Mouse (Mus musculus) erythroblast, embryonic 14.5 days (primary cell): Measurements from ENCODE around the gene Ndufs2.

Source experiments
- GATA1 ChIP-seq: IDR thresholded peaks from 2 replicates; pipeline ENCODE4 v1.6.1; 2012; ENCODE audit warnings: low read length, inconsistent platforms, mixed read lengths
- TAL1 ChIP-seq: IDR thresholded peaks from 3 replicates; pipeline ENCODE4 v1.6.1; 2012; ENCODE audit warnings: low read length, inconsistent platforms, mixed read lengths

- TF ChIP-seq TAL1 (no peak), GATA1 (no peak)
Observed at GRCm38 (mm10) chr1:171222238-171223155, 28.7 kb downstream of the Ndufs2 start, which contains the start of gene Tomm40l.
